Mouse (Mus musculus): ENCODE results near the gene Popdc2.

The Popdc2 gene

GRCm38 (mm10) chr16:38376163-38376840 is 14.3 kb downstream of the Popdc2 start:
- in situ Hi-C loops (cut with MboI, MseI): no loop called here

- in situ Hi-C loops (cut with MboI, MseI): no loop called here
These were observed 14.8 kb downstream of the Popdc2 start for GRCm38 (mm10) chr16:38376841-38377249.

DNA sequence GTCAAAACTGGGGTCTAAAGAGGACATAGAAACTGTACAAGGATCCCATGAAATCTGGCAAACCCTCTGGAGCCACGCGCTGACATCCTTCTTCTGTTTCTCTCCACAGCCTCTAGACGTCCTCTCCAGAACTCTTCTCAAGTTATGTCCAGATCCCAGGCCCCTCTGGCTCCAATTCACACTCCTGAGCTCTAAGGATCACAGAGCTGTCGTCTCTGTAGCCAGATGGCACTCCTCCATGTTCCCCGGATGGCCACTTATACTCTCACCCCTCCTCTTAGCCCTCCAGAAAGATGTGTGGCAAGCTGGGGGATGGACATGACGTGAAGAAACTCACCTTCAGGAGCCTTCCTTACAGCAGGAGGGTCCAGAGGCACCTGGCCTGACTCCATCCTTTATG is 15.5 kb downstream of the Popdc2 start:
- in situ Hi-C loops (cut with MboI, MseI): no loop called here

GRCm38 (mm10) chr16:38378591-38378990 is 16.6 kb downstream of the Popdc2 start:
- in situ Hi-C loops (cut with MboI, MseI): no loop called here

- in situ Hi-C loops (cut with MboI, MseI): no loop called here
These were observed 17.1 kb downstream of the Popdc2 start for GRCm38 (mm10) chr16:38379088-38379487.

DNA sequence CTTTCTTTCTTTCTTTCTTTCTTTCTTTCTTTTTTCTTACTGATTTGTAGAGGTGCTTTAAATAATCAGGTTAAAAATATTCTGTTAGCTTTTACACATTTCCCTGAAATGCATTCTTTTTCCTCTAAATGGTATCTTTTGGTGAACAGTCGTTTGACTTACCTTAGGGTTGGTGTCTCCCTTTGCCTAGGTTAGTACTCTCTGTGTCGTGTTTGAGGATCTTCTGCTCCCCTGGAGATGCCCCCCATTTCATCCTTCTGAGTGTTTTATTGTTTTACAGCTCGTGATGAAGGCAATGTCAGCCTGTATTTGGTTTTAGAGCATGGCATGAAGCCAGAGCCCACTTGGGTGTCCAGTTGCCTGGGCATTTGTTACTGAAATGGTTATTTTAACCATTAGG is 17.5 kb downstream of the Popdc2 start:
- in situ Hi-C loops (cut with MboI, MseI): no loop called here

DNA sequence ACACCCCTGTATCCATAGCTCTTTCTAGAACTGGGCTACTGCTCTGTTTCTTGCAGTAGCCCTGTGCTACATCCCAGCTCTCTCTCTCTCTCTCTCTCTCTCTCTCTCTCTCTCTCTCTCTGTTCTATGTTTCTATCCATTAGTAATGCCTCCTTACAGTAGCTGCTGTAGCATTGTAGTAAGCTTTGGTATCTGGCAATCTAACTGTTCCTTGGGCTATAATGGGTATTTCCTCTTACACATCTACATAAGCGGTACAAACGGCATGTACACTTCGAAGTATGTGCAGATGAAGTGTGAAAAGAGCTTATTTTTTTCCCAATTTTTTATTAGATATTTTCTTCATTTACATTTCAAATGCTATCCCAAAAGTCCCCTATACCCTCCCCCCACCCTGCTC is 17.9 kb downstream of the Popdc2 start:
- in situ Hi-C loops (cut with MboI, MseI): no loop called here

- in situ Hi-C loops (cut with MboI, MseI): no loop called here
These were observed 21.7 kb downstream of the Popdc2 start for GRCm38 (mm10) chr16:38383683-38384082.

- in situ Hi-C loops (cut with MboI, MseI): no loop called here
These were observed 23.2 kb downstream of the Popdc2 start for GRCm38 (mm10) chr16:38385184-38385634.

GRCm38 (mm10) chr16:38385700-38386099 is 23.7 kb downstream of the Popdc2 start:
- in situ Hi-C loops (cut with MboI, MseI): no loop called here

GRCm38 (mm10) chr16:38387389-38387788 is 25.4 kb downstream of the Popdc2 start:
- in situ Hi-C loops (cut with MboI, MseI): no loop called here

GRCm38 (mm10) chr16:38388757-38389156 is 26.7 kb downstream of the Popdc2 start:
- in situ Hi-C loops (cut with MboI, MseI): no loop called here

- in situ Hi-C loops (cut with MboI, MseI): no loop called here
These were observed 27.4 kb downstream of the Popdc2 start for GRCm38 (mm10) chr16:38389284-38389893.

DNA sequence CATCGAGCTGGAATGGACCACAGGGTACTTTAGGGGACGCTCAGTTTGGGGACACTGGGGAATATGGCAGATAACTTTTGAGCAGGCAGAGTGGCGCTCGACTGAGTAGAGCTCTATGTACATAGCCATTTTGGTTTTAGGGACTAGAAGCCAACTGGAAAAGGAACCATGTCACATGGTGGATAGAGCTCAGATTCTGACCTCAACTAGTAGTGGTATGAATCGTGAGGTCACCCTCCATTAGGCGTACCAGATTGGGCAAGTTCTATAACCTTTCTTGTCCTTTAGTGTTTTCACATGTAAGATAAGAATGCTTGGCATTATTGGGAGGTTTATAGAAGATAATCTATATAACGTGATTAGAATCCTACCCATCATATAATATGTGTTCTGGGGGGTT is 28.3 kb downstream of the Popdc2 start:
- in situ Hi-C loops (cut with MboI, MseI): no loop called here

DNA sequence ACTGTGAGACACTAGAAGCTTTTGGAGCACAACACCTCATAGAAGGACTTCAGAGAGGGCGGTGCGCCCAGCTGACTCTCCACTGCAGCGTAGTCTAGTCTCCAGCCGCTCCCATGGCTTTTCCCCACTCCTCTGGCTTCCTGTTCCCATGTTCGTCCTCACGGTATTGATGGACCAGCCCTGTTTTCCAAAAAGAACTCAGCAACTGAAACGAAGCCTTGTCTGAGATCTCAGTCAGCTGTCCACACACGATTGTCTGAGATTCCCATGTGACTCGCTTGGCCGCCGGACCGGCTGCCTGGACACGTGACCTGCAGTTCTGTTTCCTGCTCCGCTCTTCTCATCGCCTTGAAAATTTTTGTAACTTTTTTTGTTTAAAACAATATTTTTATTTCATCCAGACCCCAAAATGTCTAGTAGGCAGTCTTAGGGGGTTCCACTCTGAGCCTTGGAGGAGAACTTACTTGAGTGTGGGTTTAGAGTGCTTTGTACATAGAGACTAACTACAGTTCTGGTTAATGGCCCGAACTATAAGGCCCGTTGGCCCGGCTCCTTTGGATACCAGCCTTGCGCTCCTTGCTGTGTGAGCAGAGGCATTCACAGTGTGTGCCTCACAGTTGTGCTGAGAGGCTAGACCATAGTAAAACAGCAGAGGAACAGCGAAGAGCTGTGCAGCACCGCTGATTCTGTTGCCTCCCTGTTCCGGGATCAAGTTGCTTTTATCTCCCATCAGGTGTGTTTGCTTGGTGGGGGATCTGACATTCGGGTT is 30.3 kb downstream of the Popdc2 start:
- in situ Hi-C loops (cut with MboI, MseI): no loop called here

GRCm38 (mm10) chr16:38394191-38394618 is 32.2 kb downstream of the Popdc2 start:
- in situ Hi-C loops (cut with MboI, MseI): no loop called here

DNA sequence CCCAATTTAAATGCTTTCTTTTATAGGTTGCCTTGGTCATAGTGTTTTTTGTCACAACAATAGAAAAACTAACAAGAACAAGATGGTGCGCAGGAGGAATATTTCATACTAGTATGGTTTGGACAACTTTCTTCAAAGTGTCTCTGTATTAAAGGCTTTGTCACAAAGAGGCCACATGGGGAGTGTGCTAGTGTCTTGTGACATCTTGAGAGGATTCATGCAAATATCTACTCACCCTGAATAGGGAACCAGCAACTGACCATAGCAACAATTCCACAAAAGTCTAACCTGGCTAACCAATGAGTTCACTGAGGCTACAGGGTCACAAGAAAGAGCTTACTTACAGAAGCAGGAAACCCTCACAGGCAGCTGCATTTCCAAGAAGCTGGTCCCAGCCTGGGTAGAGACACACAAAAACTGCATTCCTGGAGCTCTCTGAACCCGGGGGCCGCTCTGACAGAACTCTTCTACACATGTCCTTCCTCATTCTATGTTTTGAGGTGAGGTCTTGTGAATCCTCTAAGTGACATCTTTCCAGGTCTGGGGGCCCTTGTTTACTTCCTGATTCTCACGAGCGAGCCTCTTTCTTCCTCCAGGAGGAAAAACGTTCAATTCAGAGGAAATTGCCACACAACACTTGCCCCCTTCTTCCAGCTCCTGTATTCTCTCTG is 33.2 kb downstream of the Popdc2 start:
- in situ Hi-C loops (cut with MboI, MseI): no loop called here

GRCm38 (mm10) chr16:38396155-38396554 is 34.1 kb downstream of the Popdc2 start:
- in situ Hi-C loops (cut with MboI, MseI): no loop called here

DNA sequence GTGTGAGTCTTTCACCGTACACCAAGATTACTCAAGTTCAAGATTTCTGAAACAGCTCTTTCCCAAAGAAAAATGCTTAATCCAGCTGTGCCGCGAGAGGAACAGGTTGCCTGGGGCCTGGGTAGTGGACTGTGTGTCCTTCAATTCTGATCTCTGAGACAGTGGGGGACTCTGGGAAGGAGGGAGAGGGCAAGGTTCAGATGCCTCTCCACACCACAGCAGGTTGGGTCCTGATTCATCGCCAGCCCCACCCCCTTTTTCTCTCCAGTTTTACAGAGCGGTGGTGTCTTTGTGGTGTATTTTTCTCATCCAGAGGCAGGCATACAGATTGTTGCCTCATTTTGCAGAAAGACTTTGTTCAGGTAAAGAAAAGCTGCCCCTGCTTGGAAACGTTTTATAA is 36.3 kb downstream of the Popdc2 start:
- in situ Hi-C loops (cut with MboI, MseI): no loop called here

- in situ Hi-C loops (cut with MboI, MseI): no loop called here
These were observed 37.1 kb downstream of the Popdc2 start for GRCm38 (mm10) chr16:38399076-38399475.

DNA sequence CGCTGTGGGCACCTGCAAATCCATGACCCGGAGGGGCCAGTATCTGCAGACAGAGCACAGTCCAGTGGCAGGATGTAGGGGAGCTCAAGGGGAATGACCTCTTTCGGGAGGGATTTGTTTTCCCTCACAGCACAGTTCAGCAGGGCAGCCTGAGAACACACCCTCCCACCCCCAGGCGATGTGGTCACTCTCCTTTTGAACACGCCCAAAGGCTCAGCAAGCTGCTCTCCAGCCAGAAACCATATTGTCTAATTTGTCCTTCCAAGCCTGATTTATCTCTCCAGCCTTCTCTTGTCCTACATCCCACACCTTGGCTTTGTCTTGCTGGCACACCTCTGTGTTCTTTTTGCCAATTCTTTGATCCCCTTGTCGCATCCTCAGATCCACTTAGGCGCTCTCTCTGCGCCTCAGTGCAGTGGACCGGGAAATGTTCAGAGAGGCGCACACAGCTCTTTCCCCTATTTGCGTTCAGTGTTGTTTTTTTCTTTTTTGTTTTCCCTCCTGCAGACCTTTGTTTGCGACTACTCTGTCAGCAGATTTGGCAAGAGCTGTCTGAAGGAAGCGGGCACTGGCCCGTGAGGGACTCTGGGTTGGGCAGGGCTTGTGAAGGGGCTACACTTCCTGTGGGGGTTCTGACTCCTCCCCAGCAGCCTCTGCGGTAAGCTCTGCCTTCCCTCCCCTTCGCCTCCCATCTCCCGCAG is 37.7 kb downstream of the Popdc2 start:
- in situ Hi-C loops (cut with MboI, MseI): no loop called here

Measured in T-helper 17 cell (primary cell).